Mouse (Mus musculus) testis, postnatal 10 days (tissue): ENCODE measurements around the gene Olfr364-ps1.

Experiments used
- DNase-seq: peaks from one replicate; pipeline ENCODE4 v3.0.0; 2021; ENCODE audit warnings: low spot score

Gene Olfr364-ps1

DNA sequence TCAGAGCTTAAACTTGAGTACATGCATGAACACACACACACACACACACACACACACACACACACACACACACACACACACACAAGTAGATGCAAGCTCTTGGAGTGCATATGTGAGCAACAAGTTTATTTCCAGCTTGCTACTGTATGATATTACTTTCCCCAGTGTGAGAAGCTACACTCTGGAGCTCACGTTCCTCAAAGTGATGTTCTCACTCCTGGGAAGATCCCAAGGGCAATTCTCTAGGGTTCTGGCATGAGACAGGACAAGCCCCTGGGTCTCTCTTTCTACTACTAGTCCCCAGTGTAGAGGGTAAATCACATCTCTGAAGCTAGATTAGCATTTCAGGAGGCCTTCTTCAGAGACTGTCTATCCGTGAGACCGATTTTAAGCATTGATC, at the start of gene Olfr364-ps1:
Olfr364-ps1 (plus strand) TSS at position 301 of the 400 bp plus-strand sequence.
- no peak for DNase-seq

DNA sequence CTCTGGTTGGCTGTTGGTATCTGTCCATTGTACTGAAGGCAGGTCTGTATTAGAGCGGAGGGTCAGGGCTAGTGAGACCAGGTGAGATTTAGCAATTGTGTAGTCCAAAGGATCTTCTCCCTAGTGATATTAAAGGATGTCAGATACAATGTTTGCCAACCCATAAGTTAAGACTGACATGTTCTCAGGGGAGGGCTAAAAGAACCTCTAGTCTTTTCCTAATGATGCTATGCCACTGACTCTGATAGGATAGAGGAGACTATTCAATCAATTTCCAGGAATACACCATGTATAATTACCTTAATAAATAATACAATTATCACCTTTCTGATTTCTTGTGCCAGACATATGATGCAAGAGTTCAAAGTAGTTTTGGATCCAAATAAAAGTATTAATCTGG, 21.3 kb upstream of the Olfr364-ps1 start, which contains the start of gene Olfr362:
Olfr362 (minus strand) TSS at position 101 of the 400 bp plus-strand sequence.
- DNase-seq = no peak

- no peak for DNase-seq
Measured at GRCm38 (mm10) chr2:37187898-37188297, 48.8 kb downstream of the Olfr364-ps1 start, which contains the start of gene Olfr365. Gene Olfr365 (plus strand): TSS chr2:37188198.
